Mouse (Mus musculus) megakaryocyte, embryonic 14.5 days (primary cell): ENCODE results near the gene Dupd1.

Experiments
- FLI1 ChIP-seq: IDR thresholded peaks from 2 replicates; pipeline ENCODE4 v1.6.1; 2012; ENCODE audit warnings: low read length, inconsistent platforms, mixed read lengths
- GATA1 ChIP-seq: IDR thresholded peaks from 3 replicates; pipeline ENCODE4 v1.6.1; 2012; ENCODE audit warnings: mixed read lengths, low read length, inconsistent platforms, borderline replicate concordance

GRCm38 (mm10) chr14:21729936-21730335 lies 15.6 kb upstream of the Dupd1 start:
- TF ChIP-seq GATA1 (no peak), FLI1 (no peak)
